Mouse (Mus musculus): ENCODE data around the gene Gm10271. TPM values are rescaled to one million over a fixed set of nuclear protein-coding genes. Genes with fewer than 3 reads are reported as not detected.

The Gm10271 gene
- polyA plus RNA-seq, 1 experiment, result not detected

- WGBS, result 85% methylated on average over 21 of the region's 21 CpGs
- H3K4me1 ChIP-seq (ENCODE audit: control insufficient read depth, insufficient read depth, low read length), result no peaks in the 10 kb centered on the region
- H3K27ac ChIP-seq (ENCODE audit: control insufficient read depth, insufficient read depth, low read depth, low read length, poor library complexity), result no peak within 1 kb of the TSS
- H3K4me3 ChIP-seq (replicated peaks; ENCODE audit: control insufficient read depth, low read depth, low read length), result no peak within 1 kb of the TSS
- TF ChIP-seq POLR2A (IDR thresholded peaks at IDR 0.05; ENCODE audit: borderline replicate concordance, control insufficient read depth, low read depth, low read length), result no peak
- TF ChIP-seq CTCF (IDR thresholded peaks at IDR 0.05; ENCODE audit: control insufficient read depth, insufficient read depth, low read length), result no peak
Measured at GRCm38 (mm10) chr10:116986264-116987082, 14.1 kb upstream of the Gm10271 start, which contains the start of gene Best3. Gene Best3, plus strand, starts transcription at chr10:116986314.

GRCm38 (mm10) chr10:116984836-116985235 is 12.4 kb upstream of the Gm10271 start:
- Histone ChIP-seq H3K27ac (ENCODE audit: control insufficient read depth, insufficient read depth, low read depth, low read length, poor library complexity) (no peak overlapping the region), H3K4me3 (replicated peaks; ENCODE audit: control insufficient read depth, low read depth, low read length) (no peak overlapping the region), H3K4me1 (ENCODE audit: control insufficient read depth, insufficient read depth, low read length) (no peaks in the 10 kb centered on the region)
- no peak for TF ChIP-seq POLR2A (IDR thresholded peaks at IDR 0.05; ENCODE audit: borderline replicate concordance, control insufficient read depth, low read depth, low read length)
- no peak for TF ChIP-seq CTCF (IDR thresholded peaks at IDR 0.05; ENCODE audit: control insufficient read depth, insufficient read depth, low read length)
- 82% methylated on average over 12 of the region's 12 CpGs for WGBS

- TF ChIP-seq CTCF (IDR thresholded peaks at IDR 0.05; ENCODE audit: control insufficient read depth, insufficient read depth, low read length) (no peak), POLR2A (IDR thresholded peaks at IDR 0.05; ENCODE audit: borderline replicate concordance, control insufficient read depth, low read depth, low read length) (no peak)
- 60% methylated on average over 4 of the region's 4 CpGs for WGBS
- Histone ChIP-seq H3K4me1 (ENCODE audit: control insufficient read depth, insufficient read depth, low read length) (no peaks in the 10 kb centered on the region), H3K27ac (ENCODE audit: control insufficient read depth, insufficient read depth, low read depth, low read length, poor library complexity) (no peak overlapping the region), H3K4me3 (replicated peaks; ENCODE audit: control insufficient read depth, low read depth, low read length) (no peak overlapping the region)
Measured at GRCm38 (mm10) chr10:116982526-116982925, 10.1 kb upstream of the Gm10271 start.

GRCm38 (mm10) chr10:116980888-116981287 is 8.5 kb upstream of the Gm10271 start:
- Histone ChIP-seq H3K4me1 (ENCODE audit: control insufficient read depth, insufficient read depth, low read length) (no peaks in the 10 kb centered on the region), H3K27ac (ENCODE audit: control insufficient read depth, insufficient read depth, low read depth, low read length, poor library complexity) (no peak overlapping the region), H3K4me3 (replicated peaks; ENCODE audit: control insufficient read depth, low read depth, low read length) (no peak overlapping the region)
- no peak for TF ChIP-seq POLR2A (IDR thresholded peaks at IDR 0.05; ENCODE audit: borderline replicate concordance, control insufficient read depth, low read depth, low read length)
- TF ChIP-seq CTCF (IDR thresholded peaks at IDR 0.05; ENCODE audit: control insufficient read depth, insufficient read depth, low read length), result peak; percentile 45; the same call in 1 of the 2 replicates
- WGBS, result 71% methylated on average over 3 of the region's 3 CpGs

GRCm38 (mm10) chr10:116980273-116980672 is 7.9 kb upstream of the Gm10271 start:
- TF ChIP-seq CTCF (IDR thresholded peaks at IDR 0.05; ENCODE audit: control insufficient read depth, insufficient read depth, low read length), result no peak
- H3K4me3 ChIP-seq (replicated peaks; ENCODE audit: control insufficient read depth, low read depth, low read length), result no peak overlapping the region
- H3K4me1 ChIP-seq (ENCODE audit: control insufficient read depth, insufficient read depth, low read length), result no peaks in the 10 kb centered on the region
- no peak overlapping the region for H3K27ac ChIP-seq (ENCODE audit: control insufficient read depth, insufficient read depth, low read depth, low read length, poor library complexity)
- WGBS, result 80% methylated on average over 4 of the region's 4 CpGs

GRCm38 (mm10) chr10:116978841-116979240 is 6.4 kb upstream of the Gm10271 start:
- no peaks in the 10 kb centered on the region for H3K4me1 ChIP-seq (ENCODE audit: control insufficient read depth, insufficient read depth, low read length)
- no peak overlapping the region for H3K4me3 ChIP-seq (replicated peaks; ENCODE audit: control insufficient read depth, low read depth, low read length)
- WGBS, result 83% methylated on average over 9 of the region's 9 CpGs
- H3K27ac ChIP-seq (ENCODE audit: control insufficient read depth, insufficient read depth, low read depth, low read length, poor library complexity), result no peak overlapping the region
- no peak for TF ChIP-seq POLR2A (IDR thresholded peaks at IDR 0.05; ENCODE audit: borderline replicate concordance, control insufficient read depth, low read depth, low read length)
- TF ChIP-seq CTCF (IDR thresholded peaks at IDR 0.05; ENCODE audit: control insufficient read depth, insufficient read depth, low read length), result no peak

- WGBS, result 51% methylated on average over 2 of the region's 2 CpGs
- Histone ChIP-seq H3K4me3 (replicated peaks; ENCODE audit: control insufficient read depth, low read depth, low read length) (no peak overlapping the region), H3K4me1 (ENCODE audit: control insufficient read depth, insufficient read depth, low read length) (no peaks in the 10 kb centered on the region), H3K27ac (ENCODE audit: control insufficient read depth, insufficient read depth, low read depth, low read length, poor library complexity) (no peak overlapping the region)
- TF ChIP-seq CTCF (IDR thresholded peaks at IDR 0.05; ENCODE audit: control insufficient read depth, insufficient read depth, low read length), result no peak
- no peak for TF ChIP-seq POLR2A (IDR thresholded peaks at IDR 0.05; ENCODE audit: borderline replicate concordance, control insufficient read depth, low read depth, low read length)
Measured at GRCm38 (mm10) chr10:116977858-116978257, 5.4 kb upstream of the Gm10271 start.

- TF ChIP-seq CTCF (IDR thresholded peaks at IDR 0.05; ENCODE audit: control insufficient read depth, insufficient read depth, low read length) (no peak), POLR2A (IDR thresholded peaks at IDR 0.05; ENCODE audit: borderline replicate concordance, control insufficient read depth, low read depth, low read length) (no peak)
- WGBS, result 27% methylated on average over 4 of the region's 4 CpGs
- Histone ChIP-seq H3K4me3 (replicated peaks; ENCODE audit: control insufficient read depth, low read depth, low read length) (no peak overlapping the region), H3K27ac (ENCODE audit: control insufficient read depth, insufficient read depth, low read depth, low read length, poor library complexity) (no peak overlapping the region), H3K4me1 (ENCODE audit: control insufficient read depth, insufficient read depth, low read length) (no peaks in the 10 kb centered on the region)
Measured at GRCm38 (mm10) chr10:116977455-116977854, 5.0 kb upstream of the Gm10271 start.

Data from bone marrow, adult 2 months (tissue).